Mouse (Mus musculus): ENCODE measurements around the gene Exosc9. TPM values are rescaled to one million over a fixed set of nuclear protein-coding genes. Genes with fewer than 3 reads are reported as not detected.
A peak's percentile ranks its signal among the peaks of the same experiment; 100 is the strongest.
"Not testable (repeated sequence)": the region's sequence is repeated elsewhere in the genome, so short reads cannot be mapped to it uniquely, and the experiment has no call there.

Exosc9 gene
- polyA plus RNA-seq, 1 experiment from 2014 or later = 55.8 TPM

GRCm38 (mm10) chr3:36563666-36564065 lies 11.3 kb downstream of the Exosc9 start:
- 89% methylated on average over 3 of the region's 3 CpGs for WGBS
- H3K4me2 ChIP-seq (replicated peaks; ENCODE audit: low read depth, low read length) = no peak overlapping the region
- no peak overlapping the region for H3K27ac ChIP-seq (ENCODE audit: low read length)
- H3K27me3 ChIP-seq (ENCODE audit: control insufficient read depth, insufficient read depth, low read length) = no peaks in the 10 kb centered on the region
- H3K36me3 ChIP-seq (ENCODE audit: control insufficient read depth, insufficient read depth, low read length) = peaks cover 73% of the 10 kb centered on the region
- H3K4me1 ChIP-seq (ENCODE audit: control insufficient read depth, insufficient read depth, low read length) = no peaks in the 10 kb centered on the region
- no peaks in the 10 kb centered on the region for H3K9me3 ChIP-seq (ENCODE audit: control insufficient read depth, low read depth, low read length)
- no peak overlapping the region for H3K4me3 ChIP-seq (ENCODE audit: low read depth, low read length)
- H3K9ac ChIP-seq (replicated peaks; ENCODE audit: low read depth, low read length) = no peak overlapping the region
- no peak for ATAC-seq (ENCODE audit: insufficient number of reproducible peaks, insufficient read depth, low FRiP score, low read depth)

GRCm38 (mm10) chr3:36569836-36570235 lies 17.4 kb downstream of the Exosc9 start:
- Histone ChIP-seq H3K27me3 (ENCODE audit: control insufficient read depth, insufficient read depth, low read length) (no peaks in the 10 kb centered on the region), H3K4me3 (ENCODE audit: low read depth, low read length) (peak overlapping the region; percentile 91; the same call in 1 of the 2 replicates), H3K4me2 (replicated peaks; ENCODE audit: low read depth, low read length) (peak overlapping the region; percentile 73), H3K36me3 (ENCODE audit: control insufficient read depth, insufficient read depth, low read length) (peaks cover 46% of the 10 kb centered on the region), H3K4me1 (ENCODE audit: control insufficient read depth, insufficient read depth, low read length) (peaks cover 6% of the 10 kb centered on the region; the same call in 1 of the 2 replicates), H3K27ac (ENCODE audit: low read length) (no peak overlapping the region), H3K9me3 (ENCODE audit: control insufficient read depth, low read depth, low read length) (no peaks in the 10 kb centered on the region), H3K9ac (replicated peaks; ENCODE audit: low read depth, low read length) (no peak overlapping the region)
- ATAC-seq (ENCODE audit: insufficient number of reproducible peaks, insufficient read depth, low FRiP score, low read depth) = no peak
- 83% methylated on average over 5 of the region's 5 CpGs for WGBS

DNA sequence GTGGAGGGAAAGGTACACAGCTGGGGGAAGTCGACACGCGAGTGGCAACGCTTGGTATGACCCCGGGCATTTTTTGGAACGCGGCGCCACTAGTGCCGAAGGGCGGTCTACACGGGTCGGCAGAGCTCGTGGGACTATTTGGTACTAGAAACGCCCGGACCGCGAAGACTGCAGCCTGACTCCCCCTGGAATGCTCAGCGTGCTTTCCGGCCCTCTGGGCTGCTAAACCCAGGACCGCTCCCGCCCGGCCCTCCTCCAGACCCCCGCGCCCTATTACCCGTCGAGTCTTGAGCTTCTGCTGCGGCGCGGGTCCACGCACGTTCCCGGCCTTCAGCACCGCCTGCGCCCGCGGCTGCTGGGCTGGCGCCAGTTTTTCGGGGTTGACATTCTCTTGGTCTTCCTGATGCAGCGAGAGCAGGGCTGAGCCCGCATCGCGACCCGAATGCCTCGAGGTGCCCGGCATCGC lies 19.0 kb downstream of the Exosc9 start:
- peaks cover 6% of the 10 kb centered on the region; the same call in 1 of the 2 replicates for H3K4me1 ChIP-seq (ENCODE audit: control insufficient read depth, insufficient read depth, low read length)
- H3K27me3 ChIP-seq (ENCODE audit: control insufficient read depth, insufficient read depth, low read length) = no peaks in the 10 kb centered on the region
- peak overlapping the region; percentile 85 for H3K9ac ChIP-seq (replicated peaks; ENCODE audit: low read depth, low read length)
- ATAC-seq (ENCODE audit: insufficient number of reproducible peaks, insufficient read depth, low FRiP score, low read depth) = peak; percentile 1
- under 1% methylated on average over 46 of the region's 46 CpGs for WGBS
- H3K9me3 ChIP-seq (ENCODE audit: control insufficient read depth, low read depth, low read length) = no peaks in the 10 kb centered on the region
- H3K4me3 ChIP-seq (ENCODE audit: low read depth, low read length) = peak overlapping the region; percentile 91
- H3K36me3 ChIP-seq (ENCODE audit: control insufficient read depth, insufficient read depth, low read length) = peaks cover 33% of the 10 kb centered on the region
- H3K27ac ChIP-seq (ENCODE audit: low read length) = peak overlapping the region; percentile 79
- H3K4me2 ChIP-seq (replicated peaks; ENCODE audit: low read depth, low read length) = peak overlapping the region; percentile 73

- WGBS = 0% methylated on average over 60 of the region's 60 CpGs
- Histone ChIP-seq H3K9ac (replicated peaks; ENCODE audit: low read depth, low read length) (peak within 1 kb of the TSS; percentile 85), H3K4me1 (ENCODE audit: control insufficient read depth, insufficient read depth, low read length) (peaks cover 6% of the 10 kb centered on the region; the same call in 1 of the 2 replicates), H3K4me2 (replicated peaks; ENCODE audit: low read depth, low read length) (peak within 1 kb of the TSS; percentile 73), H3K4me3 (ENCODE audit: low read depth, low read length) (peak within 1 kb of the TSS; percentile 91), H3K27ac (ENCODE audit: low read length) (peak within 1 kb of the TSS; percentile 79), H3K9me3 (ENCODE audit: control insufficient read depth, low read depth, low read length) (no peaks in the 10 kb centered on the region), H3K27me3 (ENCODE audit: control insufficient read depth, insufficient read depth, low read length) (no peaks in the 10 kb centered on the region), H3K36me3 (ENCODE audit: control insufficient read depth, insufficient read depth, low read length) (peaks cover 28% of the 10 kb centered on the region)
- peak; percentile 100 for ATAC-seq (ENCODE audit: insufficient number of reproducible peaks, insufficient read depth, low FRiP score, low read depth)
Observed at GRCm38 (mm10) chr3:36571827-36572378, 19.5 kb downstream of the Exosc9 start, which contains the start of gene Ccna2. Gene Ccna2 (minus strand): TSS chr3:36572150.

DNA sequence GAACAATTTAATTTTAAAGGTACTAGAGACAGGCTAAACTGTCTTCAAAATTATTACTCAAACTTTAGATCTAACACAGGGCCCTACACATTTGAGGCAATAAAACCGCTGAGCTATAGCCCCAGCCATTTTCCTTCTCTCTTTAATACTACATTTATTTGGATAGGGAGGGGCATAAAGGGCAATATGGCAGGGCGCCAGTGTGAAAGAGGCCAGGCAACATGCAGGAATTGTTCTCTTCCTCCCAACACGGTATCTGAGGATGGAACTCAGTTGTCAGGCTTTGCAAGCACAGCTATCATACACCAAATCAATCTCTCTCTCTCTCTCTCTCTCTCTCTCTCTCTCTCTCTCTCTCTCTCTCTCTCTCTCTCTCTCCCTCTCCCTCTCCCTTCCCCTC lies 46.4 kb downstream of the Exosc9 start:
- H3K9me3 ChIP-seq (ENCODE audit: control insufficient read depth, low read depth, low read length) = no peaks in the 10 kb centered on the region
- no peaks in the 10 kb centered on the region for H3K27me3 ChIP-seq (ENCODE audit: control insufficient read depth, insufficient read depth, low read length)
- ATAC-seq (ENCODE audit: insufficient number of reproducible peaks, insufficient read depth, low FRiP score, low read depth) = no peak
- no peak overlapping the region for H3K9ac ChIP-seq (replicated peaks; ENCODE audit: low read depth, low read length)
- H3K4me1 ChIP-seq (ENCODE audit: control insufficient read depth, insufficient read depth, low read length) = no peaks in the 10 kb centered on the region
- WGBS = 72% methylated on average over 3 of the region's 3 CpGs
- H3K4me2 ChIP-seq (replicated peaks; ENCODE audit: low read depth, low read length) = no peak overlapping the region
- H3K4me3 ChIP-seq (ENCODE audit: low read depth, low read length) = no peak overlapping the region
- H3K36me3 ChIP-seq (ENCODE audit: control insufficient read depth, insufficient read depth, low read length) = no peaks in the 10 kb centered on the region
- H3K27ac ChIP-seq (ENCODE audit: low read length) = no peak overlapping the region

DNA sequence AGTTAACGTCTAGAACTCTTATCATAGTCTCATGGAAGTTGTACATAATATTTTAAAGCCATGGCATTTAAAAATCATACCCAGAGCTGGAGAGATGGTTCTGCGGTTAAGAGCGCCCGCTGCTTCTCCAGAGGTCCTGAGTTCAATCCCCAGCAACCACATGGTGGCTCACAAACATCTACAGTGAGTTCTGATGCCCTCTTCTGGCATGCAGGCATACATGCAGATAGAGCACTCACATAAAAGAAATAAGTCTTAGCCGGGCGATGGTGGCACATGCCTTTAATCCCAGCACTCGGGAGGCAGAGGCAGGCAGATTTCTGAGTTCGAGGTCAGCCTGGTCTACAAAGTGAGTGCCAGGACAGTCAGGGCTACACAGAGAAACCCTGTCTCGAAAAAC lies 47.4 kb downstream of the Exosc9 start:
- not testable (repeated sequence) for H3K4me1 ChIP-seq (ENCODE audit: control insufficient read depth, insufficient read depth, low read length); H3K9ac ChIP-seq (replicated peaks; ENCODE audit: low read depth, low read length); H3K4me2 ChIP-seq (replicated peaks; ENCODE audit: low read depth, low read length); ATAC-seq (ENCODE audit: insufficient number of reproducible peaks, insufficient read depth, low FRiP score, low read depth); H3K9me3 ChIP-seq (ENCODE audit: control insufficient read depth, low read depth, low read length); H3K36me3 ChIP-seq (ENCODE audit: control insufficient read depth, insufficient read depth, low read length); H3K27ac ChIP-seq (ENCODE audit: low read length); H3K4me3 ChIP-seq (ENCODE audit: low read depth, low read length); H3K27me3 ChIP-seq (ENCODE audit: control insufficient read depth, insufficient read depth, low read length)
- 91% methylated on average over 8 of the region's 9 CpGs for WGBS

DNA sequence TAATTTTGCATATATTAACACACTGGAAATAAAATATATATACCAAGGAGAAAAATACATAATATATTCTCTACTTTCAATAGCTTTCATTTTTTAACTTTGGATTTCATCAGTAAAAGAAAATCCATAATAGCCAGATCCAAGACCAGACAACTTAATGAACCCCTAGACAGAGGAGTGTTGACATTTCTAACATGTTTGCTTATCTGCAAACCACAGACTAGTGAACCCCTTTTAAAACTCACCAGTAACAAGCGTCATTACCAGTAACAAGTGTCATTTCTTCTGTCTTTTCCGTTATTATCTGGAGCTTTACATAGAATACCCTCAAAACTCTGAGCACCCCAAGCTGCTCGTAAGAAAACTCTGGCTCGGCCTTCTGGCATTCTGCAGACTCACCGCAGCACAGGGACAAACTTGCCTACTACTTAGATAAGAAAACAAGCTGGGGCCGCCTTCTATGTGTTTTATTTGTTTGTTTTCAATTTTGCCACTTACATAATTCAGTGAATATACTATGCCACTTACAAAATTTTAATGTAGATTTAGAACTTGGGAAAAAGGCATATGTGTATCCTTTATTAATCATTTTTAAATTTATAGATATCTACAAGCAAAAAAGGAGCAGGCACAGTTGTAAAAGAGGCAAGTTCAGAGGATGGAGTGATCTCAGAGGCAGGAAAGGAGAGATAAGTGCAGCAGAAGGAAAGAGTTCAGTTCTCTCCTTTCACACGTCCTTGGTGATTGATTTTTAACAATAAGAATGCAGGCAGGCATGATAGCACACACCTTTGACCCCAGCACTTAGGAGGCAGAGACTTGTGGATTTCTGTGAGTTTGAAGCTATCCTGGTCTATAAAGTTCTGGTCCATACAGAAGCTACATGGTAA lies 53.7 kb downstream of the Exosc9 start:
- H3K36me3 ChIP-seq (ENCODE audit: control insufficient read depth, insufficient read depth, low read length) = no peaks in the 10 kb centered on the region; the same call in 1 of the 2 replicates
- H3K9me3 ChIP-seq (ENCODE audit: control insufficient read depth, low read depth, low read length) = no peaks in the 10 kb centered on the region
- no peak for ATAC-seq (ENCODE audit: insufficient number of reproducible peaks, insufficient read depth, low FRiP score, low read depth)
- no peaks in the 10 kb centered on the region for H3K27me3 ChIP-seq (ENCODE audit: control insufficient read depth, insufficient read depth, low read length)
- H3K4me3 ChIP-seq (ENCODE audit: low read depth, low read length) = no peak overlapping the region
- no peak overlapping the region for H3K27ac ChIP-seq (ENCODE audit: low read length)
- no peak overlapping the region for H3K4me2 ChIP-seq (replicated peaks; ENCODE audit: low read depth, low read length)
- 63% methylated on average over 7 of the region's 7 CpGs for WGBS
- H3K4me1 ChIP-seq (ENCODE audit: control insufficient read depth, insufficient read depth, low read length) = no peaks in the 10 kb centered on the region
- H3K9ac ChIP-seq (replicated peaks; ENCODE audit: low read depth, low read length) = no peak overlapping the region

- peak; percentile 12; the same call in 1 of the 2 replicates for ATAC-seq (ENCODE audit: insufficient number of reproducible peaks, insufficient read depth, low FRiP score, low read depth)
- Histone ChIP-seq H3K36me3 (ENCODE audit: control insufficient read depth, insufficient read depth, low read length) (no peaks in the 10 kb centered on the region; the same call in 1 of the 2 replicates), H3K4me3 (ENCODE audit: low read depth, low read length) (peak overlapping the region; percentile 58), H3K4me1 (ENCODE audit: control insufficient read depth, insufficient read depth, low read length) (no peaks in the 10 kb centered on the region), H3K4me2 (replicated peaks; ENCODE audit: low read depth, low read length) (peak overlapping the region; percentile 66), H3K9ac (replicated peaks; ENCODE audit: low read depth, low read length) (peak overlapping the region; percentile 43), H3K9me3 (ENCODE audit: control insufficient read depth, low read depth, low read length) (no peaks in the 10 kb centered on the region), H3K27me3 (ENCODE audit: control insufficient read depth, insufficient read depth, low read length) (no peaks in the 10 kb centered on the region), H3K27ac (ENCODE audit: low read length) (no peak overlapping the region)
- 4% methylated on average over 6 of the region's 6 CpGs for WGBS
Observed at GRCm38 (mm10) chr3:36612687-36613086, 60.3 kb downstream of the Exosc9 start.
